Mouse (Mus musculus): ENCODE data around the gene Spryd4. TPM values are rescaled to one million over a fixed set of nuclear protein-coding genes. Genes with fewer than 3 reads are reported as not detected.
"Not testable (repeated sequence)": the region's sequence is repeated elsewhere in the genome, so short reads cannot be mapped to it uniquely, and the experiment has no call there.

The Spryd4 gene
- polyA plus RNA-seq, 1 experiment, result 14.4 TPM

GRCm38 (mm10) chr10:128187181-128187605 lies 24.4 kb downstream of the Spryd4 start:
- DNase-seq (ENCODE audit: low spot score), result no peak

GRCm38 (mm10) chr10:128185959-128186358 lies 25.6 kb downstream of the Spryd4 start:
- peak; percentile 43 for DNase-seq (ENCODE audit: low spot score)

GRCm38 (mm10) chr10:128185277-128185940 lies 26.2 kb downstream of the Spryd4 start:
- DNase-seq (ENCODE audit: low spot score), result no peak

GRCm38 (mm10) chr10:128184296-128184695 lies 27.3 kb downstream of the Spryd4 start:
- no peak for DNase-seq (ENCODE audit: low spot score)

GRCm38 (mm10) chr10:128179989-128180388 lies 31.6 kb downstream of the Spryd4 start, which contains the start of gene Rbms2:
Gene Rbms2 (minus strand): TSS chr10:128180297.
- DNase-seq (ENCODE audit: low spot score), result no peak

- no peak for DNase-seq (ENCODE audit: low spot score)
These were observed 34.3 kb downstream of the Spryd4 start for GRCm38 (mm10) chr10:128177316-128177715.

GRCm38 (mm10) chr10:128175996-128176755 lies 35.4 kb downstream of the Spryd4 start:
- DNase-seq (ENCODE audit: low spot score), result no peak

GRCm38 (mm10) chr10:128175302-128175701 lies 36.3 kb downstream of the Spryd4 start:
- no peak for DNase-seq (ENCODE audit: low spot score)

GRCm38 (mm10) chr10:128171348-128171747 lies 40.3 kb downstream of the Spryd4 start:
- not testable (repeated sequence) for DNase-seq (ENCODE audit: low spot score)

GRCm38 (mm10) chr10:128167091-128167490 lies 44.5 kb downstream of the Spryd4 start:
- no peak for DNase-seq (ENCODE audit: low spot score)

GRCm38 (mm10) chr10:128165726-128166125 lies 45.9 kb downstream of the Spryd4 start:
- not testable (repeated sequence) for DNase-seq (ENCODE audit: low spot score)

Other genes starting within 250 kb of the Spryd4 start
- 0.10 and 0.21 TPM in 2 replicates for gene Hsd17b6, start 204.2 kb downstream of the Spryd4 start, polyA plus RNA-seq (2012; rRNA removed)
- gene Prim1, start 196.6 kb downstream of the Spryd4 start, polyA plus RNA-seq (2012; rRNA removed), result 6.5 and 9.6 TPM in 2 replicates
- gene Naca, start 176.2 kb downstream of the Spryd4 start, polyA plus RNA-seq (2012; rRNA removed), result 331 and 455 TPM in 2 replicates
- gene Ptges3, start 152.9 kb downstream of the Spryd4 start, polyA plus RNA-seq (2012; rRNA removed), result 72.0 and 90.7 TPM in 2 replicates
- gene Atp5b, start 128.5 kb downstream of the Spryd4 start, polyA plus RNA-seq (2012; rRNA removed), result 1,011 and 1,131 TPM in 2 replicates
- gene Baz2a, start 120.2 kb downstream of the Spryd4 start, polyA plus RNA-seq (2012; rRNA removed), result 29.1 and 31.5 TPM in 2 replicates
- 88.2 and 97.5 TPM in 2 replicates for gene Rbms2, start 31.5 kb downstream of the Spryd4 start, polyA plus RNA-seq (2012; rRNA removed)
- 1.5 TPM in 2 replicates for gene Gls2, start 17.4 kb downstream of the Spryd4 start, polyA plus RNA-seq (2012; rRNA removed)
- gene Mip, start 14.0 kb upstream of the Spryd4 start, polyA plus RNA-seq (2012; rRNA removed), result not detected in 2 replicates
- 6.4 and 6.7 TPM in 2 replicates for gene Timeless, start 20.3 kb upstream of the Spryd4 start, polyA plus RNA-seq (2012; rRNA removed)
- 0.03 TPM in 1 of 2 replicates, not detected in the other for gene Apon, start 42.3 kb upstream of the Spryd4 start, polyA plus RNA-seq (2012; rRNA removed)
- 0.25 TPM in 2 replicates for gene Apof, start 56.9 kb upstream of the Spryd4 start, polyA plus RNA-seq (2012; rRNA removed)
- 33.0 and 39.1 TPM in 2 replicates for gene Stat2, start 58.8 kb upstream of the Spryd4 start, polyA plus RNA-seq (2012; rRNA removed)
- gene Il23a, start 86.9 kb upstream of the Spryd4 start, polyA plus RNA-seq (2012; rRNA removed), result 0.12 TPM in 1 of 2 replicates, not detected in the other
- 27.9 and 31.7 TPM in 2 replicates for gene Pan2, start 91.5 kb upstream of the Spryd4 start, polyA plus RNA-seq (2012; rRNA removed)
- 118 and 124 TPM in 2 replicates for gene Cnpy2, start 110.7 kb upstream of the Spryd4 start, polyA plus RNA-seq (2012; rRNA removed)
- 138 and 150 TPM in 2 replicates for gene Cs, start 125.9 kb upstream of the Spryd4 start, polyA plus RNA-seq (2012; rRNA removed)
- gene Coq10a, start 157.2 kb upstream of the Spryd4 start, polyA plus RNA-seq (2012; rRNA removed), result 63.6 and 66.9 TPM in 2 replicates
- gene Ankrd52, start 165.3 kb upstream of the Spryd4 start, polyA plus RNA-seq (2012; rRNA removed), result 19.9 and 26.5 TPM in 2 replicates
- gene Slc39a5, start 189.4 kb upstream of the Spryd4 start, polyA plus RNA-seq (2012; rRNA removed), result not detected in 2 replicates
- 47.2 and 50.1 TPM in 2 replicates for gene Nabp2, start 199.7 kb upstream of the Spryd4 start, polyA plus RNA-seq (2012; rRNA removed)
- gene Rnf41, start 199.8 kb upstream of the Spryd4 start, polyA plus RNA-seq (2012; rRNA removed), result 25.4 and 25.5 TPM in 2 replicates
- gene Smarcc2, start 247.4 kb upstream of the Spryd4 start, polyA plus RNA-seq (2012; rRNA removed), result 91.5 and 97.0 TPM in 2 replicates

All from urinary bladder, adult 2 months (tissue).